Mouse (Mus musculus): Measurements from ENCODE around the gene Olfr332.
"Not testable (repeated sequence)": the region's sequence is repeated elsewhere in the genome, so short reads cannot be mapped to it uniquely, and the experiment has no call there.

Gene Olfr332

DNA sequence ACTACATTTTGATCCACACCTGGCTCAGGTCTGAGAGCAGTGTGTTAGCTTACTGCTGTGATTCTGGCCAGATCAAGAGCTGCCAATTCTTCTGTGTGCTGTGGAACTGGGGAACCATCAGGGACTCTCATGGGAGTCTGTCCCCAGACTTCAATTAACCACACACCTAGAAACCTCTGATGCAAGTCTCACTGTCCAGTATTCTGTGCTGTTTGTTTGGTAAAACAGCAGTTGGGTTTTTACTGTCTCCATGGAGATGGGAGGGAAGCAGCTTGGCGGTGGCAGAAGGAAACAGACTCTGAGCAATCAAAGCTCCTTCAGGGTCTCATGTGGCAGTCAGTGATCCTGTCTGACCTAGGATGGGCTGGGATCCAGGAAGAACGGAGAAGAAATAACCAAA is at the start of gene Olfr332:
Olfr332 (minus strand) TSS at position 101 of the 400 bp plus-strand sequence.
- DNase-seq (ENCODE audit: inconsistent age in 2 of 2, low spot score in 1 of 2), result no peak

DNA sequence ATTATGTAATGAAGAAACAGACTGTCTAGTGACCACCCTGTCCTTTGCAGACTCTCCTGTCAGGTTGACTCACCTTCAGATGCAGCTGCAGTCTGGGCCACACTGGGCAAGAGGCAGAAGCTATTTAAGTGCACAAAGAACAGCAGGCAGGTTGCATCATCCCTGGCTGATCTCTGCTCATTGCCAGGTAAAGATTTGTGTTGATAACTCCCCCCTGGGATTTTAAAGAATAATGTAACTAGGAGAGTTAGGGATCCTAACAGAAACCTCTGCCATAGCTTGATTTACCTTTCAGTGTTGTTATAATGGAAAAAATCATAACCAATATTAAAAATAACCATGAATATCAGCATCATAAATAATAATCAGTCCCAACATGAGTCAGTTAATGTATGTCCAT is 42.4 kb upstream of the Olfr332 start, which contains the start of gene Olfr330:
Olfr330 (minus strand) TSS at position 101 of the 400 bp plus-strand sequence.
- DNase-seq (ENCODE audit: inconsistent age in 2 of 2, low spot score in 1 of 2), result not testable (repeated sequence)

DNA sequence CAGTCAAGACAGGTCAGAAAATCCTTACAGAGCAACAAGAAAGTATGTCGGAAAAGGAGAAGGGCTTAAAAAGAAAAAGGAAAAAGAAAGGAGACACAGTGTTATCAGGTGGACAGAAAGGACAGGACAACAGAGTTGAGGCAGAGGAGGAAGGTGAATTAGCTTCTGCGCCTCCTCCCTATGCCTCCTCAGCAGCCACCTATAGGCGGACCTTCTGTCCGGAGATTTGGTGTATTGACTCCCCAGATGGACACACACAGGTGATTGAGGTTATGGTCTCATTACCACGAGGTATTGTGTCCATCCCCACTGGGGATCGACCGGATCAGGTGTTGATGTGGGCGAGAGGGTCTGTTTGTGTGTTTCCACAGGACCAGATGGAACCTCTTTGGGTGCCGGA is 27.4 kb upstream of the Olfr332 start:
- peak; percentile 24 to 41 for DNase-seq (ENCODE audit: inconsistent age in 2 of 2, low spot score in 1 of 2)

DNA sequence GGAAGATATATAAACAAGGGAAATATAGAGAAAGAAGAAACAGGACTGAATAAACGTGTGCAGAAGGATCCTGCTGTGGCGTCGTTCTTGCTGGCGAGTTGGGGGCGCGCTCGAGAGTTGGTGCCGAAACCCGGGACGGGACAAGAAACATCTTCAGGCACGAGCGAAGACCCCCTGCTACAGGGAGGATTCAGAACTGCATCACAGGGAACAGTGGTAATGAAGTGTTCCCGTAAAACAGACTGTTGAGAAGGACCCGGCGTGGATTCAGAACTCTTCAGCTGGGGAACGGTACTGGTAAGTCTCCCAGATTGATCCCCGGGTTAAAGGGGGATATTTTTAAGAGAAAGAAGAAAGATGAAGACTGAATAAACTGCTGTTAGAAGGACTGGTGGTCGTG is 26.6 kb upstream of the Olfr332 start:
- DNase-seq (ENCODE audit: inconsistent age in 2 of 2, low spot score in 1 of 2), result peak; percentile 63 to 82

DNA sequence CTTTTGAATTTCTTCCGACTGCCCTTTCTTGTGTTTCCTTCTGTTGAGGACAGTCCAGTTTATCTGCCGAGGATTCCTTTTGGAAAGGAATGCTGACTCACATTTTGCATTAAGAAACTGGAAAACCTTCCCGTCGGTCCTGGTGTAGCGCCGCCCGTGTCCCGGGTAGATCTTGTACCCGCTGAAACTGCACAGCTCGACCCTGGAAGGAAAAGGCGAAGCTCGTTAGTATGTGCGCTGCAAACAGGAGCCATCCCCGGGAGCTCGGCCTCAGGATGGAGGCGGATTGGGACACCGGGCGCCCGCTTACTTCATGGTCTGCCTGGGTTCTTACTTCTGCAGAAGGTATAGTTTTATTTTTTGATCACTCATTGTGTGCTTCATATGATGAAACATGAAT is 16.7 kb upstream of the Olfr332 start:
- DNase-seq (ENCODE audit: inconsistent age in 2 of 2, low spot score in 1 of 2), result not testable (repeated sequence)

DNA sequence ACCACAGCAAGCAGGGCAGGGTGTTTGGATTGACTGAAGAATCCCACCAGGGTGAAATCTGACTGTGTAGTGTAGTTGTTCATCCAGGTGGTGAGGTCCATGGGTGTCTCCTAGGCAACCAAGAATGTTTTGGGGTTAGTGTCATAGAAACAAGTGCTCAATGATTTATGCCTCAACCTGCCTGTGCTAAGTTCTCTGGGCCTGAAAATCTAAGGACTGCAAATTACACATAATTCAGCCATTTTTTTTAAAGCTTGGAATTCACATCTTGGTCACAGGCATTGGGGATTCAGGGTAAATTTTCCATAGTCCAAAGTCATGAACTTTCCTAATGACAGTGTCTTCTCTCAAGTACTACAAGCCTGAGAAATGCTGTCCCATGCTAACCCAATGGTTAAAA is 10.1 kb upstream of the Olfr332 start, which contains the start of gene Olfr331:
Olfr331 (minus strand) TSS at position 101 of the 400 bp plus-strand sequence.
- not testable (repeated sequence) for DNase-seq (ENCODE audit: inconsistent age in 2 of 2, low spot score in 1 of 2)

DNA sequence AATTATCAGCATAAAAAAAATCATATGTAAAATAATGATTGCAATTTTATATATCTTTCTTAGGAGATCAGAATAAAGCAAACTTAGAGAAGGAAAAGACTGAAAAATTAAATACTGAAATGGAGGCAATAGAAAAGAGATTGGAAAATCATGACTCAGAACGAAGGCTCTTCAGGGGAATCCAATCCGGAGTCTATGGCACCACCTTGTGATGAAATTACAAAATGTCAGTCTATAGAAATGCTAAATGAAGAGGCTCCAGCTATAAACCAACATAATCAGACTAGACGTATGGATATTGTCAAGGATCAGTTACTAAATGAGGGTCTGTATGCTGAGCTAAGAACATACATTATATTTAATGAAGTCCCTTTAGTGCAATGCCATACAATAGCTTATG is 6.9 kb upstream of the Olfr332 start:
- no peak for DNase-seq (ENCODE audit: inconsistent age in 2 of 2, low spot score in 1 of 2)

DNA sequence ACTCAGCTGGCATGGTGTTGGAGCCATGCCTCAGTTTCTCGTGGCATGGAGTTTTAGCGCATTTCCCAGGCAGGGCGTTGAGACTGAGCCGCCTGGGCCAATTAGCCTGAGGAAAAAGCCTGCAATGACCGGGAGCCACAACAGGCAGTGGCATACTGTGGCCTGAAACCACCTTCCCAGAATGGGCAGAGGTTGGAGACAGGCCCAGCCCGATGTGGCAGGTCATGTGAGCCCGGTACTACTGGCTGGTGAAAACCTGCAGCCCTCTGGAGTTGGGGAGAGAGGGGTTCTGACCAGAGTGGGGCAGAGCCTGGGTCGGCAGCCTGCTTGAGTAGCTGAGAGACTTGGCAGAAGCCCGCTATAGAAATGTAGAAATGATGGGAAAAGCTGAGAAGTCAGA is 6.4 kb upstream of the Olfr332 start:
- DNase-seq (ENCODE audit: inconsistent age in 2 of 2, low spot score in 1 of 2), result no peak

DNA sequence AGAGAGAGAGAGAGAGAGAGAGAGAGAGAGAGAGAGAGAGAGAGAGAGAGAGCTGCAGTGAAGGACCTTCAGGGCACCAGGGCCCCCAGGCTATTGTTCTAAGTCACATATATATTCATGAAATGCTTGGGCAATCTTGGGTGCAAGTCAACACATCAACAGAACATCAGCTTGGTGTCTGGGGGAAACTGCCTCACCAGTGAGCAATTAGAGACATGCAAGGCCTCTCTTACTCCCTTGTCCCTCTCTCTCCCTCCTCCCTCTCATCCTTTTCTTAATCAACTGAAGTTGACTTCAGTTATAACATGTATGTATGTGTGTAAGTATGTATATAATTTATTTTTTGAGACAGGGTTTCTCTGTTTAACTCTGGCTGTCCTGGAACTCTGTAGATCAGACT is 30.2 kb downstream of the Olfr332 start, which contains the start of gene Olfr30:
Olfr30 (minus strand) TSS at position 101 of the 400 bp plus-strand sequence.
- no peak for DNase-seq (ENCODE audit: inconsistent age in 2 of 2, low spot score in 1 of 2)

DNA sequence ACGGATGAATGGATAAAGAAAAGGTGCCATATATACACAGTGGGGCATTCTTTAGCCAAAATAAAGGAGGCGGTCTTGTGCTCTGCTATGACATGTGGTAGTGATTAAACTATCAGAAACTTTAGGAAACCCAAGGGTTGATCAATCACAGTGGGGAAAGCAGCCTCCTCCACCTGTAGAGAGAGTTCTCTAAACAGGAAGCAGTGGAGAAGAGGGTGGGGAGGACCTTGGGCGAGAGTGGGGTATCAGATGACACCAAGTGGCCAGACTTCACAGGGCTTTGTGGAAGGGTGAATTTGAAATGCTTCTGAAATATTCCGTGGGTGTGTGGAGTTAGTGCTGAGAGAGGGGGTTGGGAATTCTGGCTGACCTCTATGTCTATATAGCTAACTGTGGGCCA is 38.8 kb downstream of the Olfr332 start:
- no peak for DNase-seq (ENCODE audit: inconsistent age in 2 of 2, low spot score in 1 of 2)

DNA sequence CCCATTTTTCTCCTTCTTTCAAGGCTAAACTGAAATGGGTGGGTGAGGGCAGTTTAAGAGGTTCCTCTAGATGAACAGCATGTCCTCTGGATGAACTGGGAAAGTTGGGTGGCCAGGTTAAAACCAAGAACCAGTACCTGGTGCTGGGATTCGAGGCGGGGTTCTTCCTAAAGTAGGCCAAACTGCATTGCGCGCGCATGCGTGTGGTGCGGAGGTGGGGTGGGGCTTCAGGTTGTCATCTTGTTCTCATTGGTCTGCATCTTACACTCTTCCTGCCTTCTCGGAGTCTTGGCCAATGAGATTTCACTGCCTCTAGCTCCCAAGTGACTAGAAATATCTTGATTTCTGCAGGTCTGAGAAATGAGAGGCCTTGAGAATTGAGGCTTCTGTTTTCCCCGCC is 39.6 kb downstream of the Olfr332 start, which contains the start of gene Lypd9:
Lypd9 (minus strand) TSS at position 165 of the 400 bp plus-strand sequence.
- DNase-seq (ENCODE audit: inconsistent age in 2 of 2, low spot score in 1 of 2), result no peak
